Mouse (Mus musculus): ENCODE data around the gene Cbl.
A peak's percentile ranks its signal among the peaks of the same experiment; 100 is the strongest.

The Cbl gene

GRCm38 (mm10) chr9:44240399-44240798 lies 6.5 kb upstream of the Cbl start, which contains the start of gene Ccdc153:
Ccdc153 (plus strand) TSS chr9:44240676.
- no peak for DNase-seq (ENCODE audit: low spot score in 2 of 2)

- DNase-seq (ENCODE audit: low spot score in 2 of 2): peak; percentile 43 to 57
Measured at GRCm38 (mm10) chr9:44239447-44239846, 5.6 kb upstream of the Cbl start.

GRCm38 (mm10) chr9:44238501-44239190 lies 4.8 kb upstream of the Cbl start:
- DNase-seq (ENCODE audit: low spot score in 2 of 2): no peak

GRCm38 (mm10) chr9:44237128-44237527 lies 3.3 kb upstream of the Cbl start:
- no peak for DNase-seq (ENCODE audit: low spot score in 2 of 2)

DNA sequence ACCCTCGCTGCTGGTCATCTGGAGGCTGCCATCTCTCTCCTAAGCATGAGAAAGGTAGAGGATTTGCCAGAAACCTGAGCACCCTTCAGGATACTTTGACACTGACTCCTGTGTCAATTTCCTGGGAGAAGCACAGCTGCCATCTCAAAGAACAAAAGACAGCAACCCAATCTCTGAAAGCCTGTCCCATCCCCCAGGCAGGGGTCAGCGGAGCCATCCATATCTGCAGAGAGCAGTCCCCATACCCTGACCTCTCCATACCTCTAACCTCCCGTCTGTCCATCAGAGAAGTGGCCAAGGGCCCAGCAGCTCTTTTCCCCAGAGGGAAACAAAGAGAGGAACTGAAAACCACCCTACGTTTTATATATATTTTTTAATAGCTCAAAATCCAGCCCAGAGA lies 2.8 kb upstream of the Cbl start:
- no peak for DNase-seq (ENCODE audit: low spot score in 2 of 2)

- peak; percentile 32 to 52 for DNase-seq (ENCODE audit: low spot score in 2 of 2)
Measured at GRCm38 (mm10) chr9:44234479-44235427, 904 bp upstream of the Cbl start.

- DNase-seq (ENCODE audit: low spot score in 2 of 2): peak in 1 of 2 experiments; percentile 17
Measured at GRCm38 (mm10) chr9:44233021-44233801, 638 bp downstream of the Cbl start.

DNA sequence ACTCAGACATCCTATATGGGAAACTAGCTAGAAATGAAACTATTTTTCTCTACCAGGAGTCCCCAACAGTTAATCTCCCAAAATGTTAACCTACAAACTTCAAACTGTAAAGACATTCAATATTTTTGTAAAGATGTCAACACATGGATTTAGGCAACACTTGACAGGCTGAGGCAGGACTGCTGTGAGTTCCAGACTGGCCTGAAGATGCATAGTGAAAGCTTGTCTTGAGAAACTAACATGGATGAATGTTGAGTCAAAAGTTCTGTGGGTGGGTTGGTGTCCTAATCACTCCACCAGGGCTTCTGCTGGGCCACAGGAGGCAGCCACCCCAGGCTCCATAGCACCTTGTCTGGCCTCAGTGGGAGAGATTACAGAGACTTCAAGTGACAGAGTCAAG lies 2.2 kb downstream of the Cbl start:
- DNase-seq (ENCODE audit: low spot score in 2 of 2): no peak

- no peak for DNase-seq (ENCODE audit: low spot score in 2 of 2)
Measured at GRCm38 (mm10) chr9:44225993-44226392, 7.9 kb downstream of the Cbl start.

- DNase-seq (ENCODE audit: low spot score in 2 of 2): no peak
Measured at GRCm38 (mm10) chr9:44213538-44213937, 20.3 kb downstream of the Cbl start.

DNA sequence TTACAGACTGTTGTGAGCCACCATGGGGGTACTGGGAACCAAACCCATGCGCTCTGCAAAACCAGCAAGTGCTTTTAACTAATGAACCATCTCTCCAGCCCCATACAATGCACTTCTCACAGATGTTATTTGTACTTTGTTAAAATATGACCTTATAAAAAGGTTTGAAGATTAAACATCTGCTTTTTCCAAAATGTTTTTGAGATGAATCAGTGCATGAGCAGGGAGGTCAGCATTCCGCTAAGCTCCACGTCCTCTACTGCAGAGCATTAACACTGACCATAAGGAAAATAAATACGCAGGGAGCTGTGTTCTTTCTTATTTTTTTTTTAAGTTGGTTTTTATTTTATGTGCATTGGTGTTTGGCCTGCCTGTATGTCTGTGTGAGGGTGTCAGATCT lies 21.4 kb downstream of the Cbl start:
- DNase-seq (ENCODE audit: low spot score in 2 of 2): no peak

DNA sequence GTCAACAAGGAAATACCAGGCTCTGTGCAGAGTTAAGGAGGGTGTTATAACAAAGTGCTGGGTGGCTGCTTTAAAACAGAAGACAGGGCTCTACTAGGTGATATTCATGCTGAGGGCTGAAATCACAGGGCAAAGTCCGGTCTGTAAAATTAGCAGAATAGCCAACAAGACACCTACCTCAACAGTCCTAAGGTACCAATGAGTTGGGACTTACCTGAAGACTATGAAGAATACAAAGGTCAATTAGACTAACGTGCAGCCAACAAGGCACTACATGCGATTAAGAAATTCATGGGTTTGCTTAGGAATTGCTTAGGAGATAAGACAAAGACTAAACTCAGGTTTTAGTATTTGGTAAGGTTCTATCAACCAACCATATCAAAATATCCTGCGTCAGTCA lies 24.4 kb downstream of the Cbl start:
- no peak for DNase-seq (ENCODE audit: low spot score in 2 of 2)

- no peak for DNase-seq (ENCODE audit: low spot score in 2 of 2)
Measured at GRCm38 (mm10) chr9:44207840-44208239, 26.0 kb downstream of the Cbl start.

GRCm38 (mm10) chr9:44200458-44200857 lies 33.4 kb downstream of the Cbl start:
- no peak for DNase-seq (ENCODE audit: low spot score in 2 of 2)

- no peak for DNase-seq (ENCODE audit: low spot score in 2 of 2)
Measured at GRCm38 (mm10) chr9:44199580-44199979, 34.3 kb downstream of the Cbl start.

GRCm38 (mm10) chr9:44199166-44199565 lies 34.7 kb downstream of the Cbl start:
- DNase-seq (ENCODE audit: low spot score in 2 of 2): no peak

GRCm38 (mm10) chr9:44196354-44196753 lies 37.5 kb downstream of the Cbl start:
- no peak for DNase-seq (ENCODE audit: low spot score in 2 of 2)

DNA sequence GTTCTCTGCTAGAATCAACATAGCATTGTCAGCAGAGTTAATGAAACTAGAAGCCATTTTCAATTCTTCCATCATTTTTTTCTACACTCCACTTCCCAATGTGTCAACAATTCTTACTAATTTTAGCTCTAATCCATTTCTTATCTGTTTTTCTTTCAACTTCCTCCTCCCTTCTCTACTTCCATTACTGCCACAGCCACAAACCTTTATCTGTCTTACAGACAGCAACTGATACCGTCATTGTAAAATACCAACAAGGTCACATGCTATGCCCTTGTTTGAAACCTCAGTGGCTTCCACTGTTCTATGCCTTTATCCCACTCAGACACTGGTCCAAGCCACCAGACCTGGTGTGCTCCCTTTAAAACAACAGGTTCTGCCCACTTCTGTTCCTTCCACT lies 39.8 kb downstream of the Cbl start:
- no peak for DNase-seq (ENCODE audit: low spot score in 2 of 2)

DNA sequence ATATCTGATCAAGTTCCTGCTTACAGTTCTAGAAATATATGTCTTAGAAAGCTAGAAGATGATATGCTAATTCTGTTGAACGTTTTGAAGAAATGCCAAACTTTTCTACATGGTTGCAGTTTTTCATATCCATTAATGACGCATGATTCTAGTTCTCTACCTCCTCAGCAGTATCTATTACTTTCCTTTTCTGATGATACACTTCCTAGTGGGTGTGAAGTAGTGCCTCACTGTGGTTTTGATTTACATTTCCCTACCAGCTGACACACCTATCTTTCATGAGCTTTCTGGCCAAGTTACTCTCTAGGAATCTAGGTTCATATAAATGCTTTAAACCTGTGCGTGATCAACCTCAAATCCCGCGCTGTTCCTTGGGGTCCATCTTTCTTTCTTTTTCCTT lies 41.1 kb downstream of the Cbl start:
- no peak for DNase-seq (ENCODE audit: low spot score in 2 of 2)

GRCm38 (mm10) chr9:44192312-44192711 lies 41.5 kb downstream of the Cbl start:
- no peak for DNase-seq (ENCODE audit: low spot score in 2 of 2)

- DNase-seq (ENCODE audit: low spot score in 2 of 2): no peak
Measured at GRCm38 (mm10) chr9:44191166-44191565, 42.7 kb downstream of the Cbl start.

DNA sequence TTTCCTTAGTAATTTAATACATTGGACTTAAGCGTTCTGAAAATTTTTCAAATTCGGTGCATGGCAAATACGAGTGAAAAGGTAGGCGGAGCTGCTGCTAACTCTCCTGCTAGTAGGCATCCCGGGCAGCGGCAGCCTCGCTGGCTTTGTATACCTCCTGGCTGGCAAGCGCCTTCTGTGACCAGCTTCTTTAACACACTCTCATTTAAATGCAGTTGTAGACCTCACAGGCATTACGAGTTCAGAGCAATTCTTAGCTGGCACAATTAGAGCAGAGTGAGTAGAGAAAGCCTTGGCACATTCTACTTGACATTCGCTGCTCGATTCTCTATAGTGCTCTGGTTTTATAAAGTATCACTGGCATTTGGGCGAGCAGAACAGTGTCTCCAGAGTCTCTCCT lies 45.6 kb downstream of the Cbl start:
- DNase-seq (ENCODE audit: low spot score in 2 of 2): peak; percentile 18 to 53

Data from frontal cortex, postnatal 36 days (tissue).